Mouse (Mus musculus) liver, embryonic 12.5 days (tissue): ENCODE results near the gene Kcnip1. TPM values are rescaled to one million over a fixed set of nuclear protein-coding genes. Genes with fewer than 3 reads are reported as not detected.

ENCODE experiments used
- ATAC-seq: fragments of 200-750 bp; cut with Nextera tagmentation; 2 replicates; pipeline ENCODE4 v1.8.0; 2017; ENCODE audit warnings: moderate number of reproducible peaks, mild to moderate bottlenecking, moderate library complexity
- H3K27ac ChIP-seq: fragments of 300-500 bp; sonication (generic); 2 replicates; pipeline ENCODE4 v1.5.1; 2016; ENCODE audit warnings: mild to moderate bottlenecking
- H3K27me3 ChIP-seq: fragments of 300-500 bp; sonication (generic); replicated peaks from 2 replicates; pipeline ENCODE4 v1.6.1; 2016; ENCODE audit warnings: mild to moderate bottlenecking, moderate library complexity
- H3K36me3 ChIP-seq: fragments of 300-500 bp; sonication (generic); 2 replicates; pipeline ENCODE4 v1.6.1; 2016; ENCODE audit warnings: mild to moderate bottlenecking, moderate library complexity
- H3K4me1 ChIP-seq: fragments of 300-500 bp; sonication (generic); 2 replicates; pipeline ENCODE4 v1.6.1; 2016
- H3K4me2 ChIP-seq: fragments of 300-500 bp; sonication (generic); 2 replicates; pipeline ENCODE4 v1.6.1; 2016; ENCODE audit warnings: mild to moderate bottlenecking, moderate library complexity
- H3K4me3 ChIP-seq: fragments of 300-500 bp; sonication (generic); 2 replicates; pipeline ENCODE4 v1.5.1; 2016; ENCODE audit warnings: mild to moderate bottlenecking, moderate library complexity
- H3K9ac ChIP-seq: fragments of 300-500 bp; sonication (generic); 2 replicates; pipeline ENCODE4 v1.6.1; 2016; ENCODE audit warnings: mild to moderate bottlenecking, moderate library complexity
- H3K9me3 ChIP-seq: fragments of 300-500 bp; sonication (generic); replicated peaks from 2 replicates; pipeline ENCODE4 v1.6.1; 2016; ENCODE audit warnings: mild to moderate bottlenecking, moderate library complexity
- WGBS: fragments of 180-500 bp; shearing (Covaris S2); methylation state at CpG from one replicate; pipeline ENCODE4 v1.1.7; 2016; ENCODE audit not compliant: insufficient replicate concordance; 5-methylcytosine and 5-hydroxymethylcytosine counted together
- polyA plus RNA-seq: library from polyadenylated mRNA; unstranded; fragments of >200 nt; fragmentation: Nextera tagmentation; extraction: Ambion mirVana; gene quantifications from 2 replicates; pipeline ENCODE4 v1.2.1, GENCODE M21; 2016

The Kcnip1 gene
- polyA plus RNA-seq, 1 experiment from 2014 or later = 0.39 TPM

- Histone ChIP-seq H3K27me3 (no peaks in the 10 kb centered on the region), H3K27ac (no peak overlapping the region), H3K36me3 (no peaks in the 10 kb centered on the region), H3K4me1 (no peaks in the 10 kb centered on the region), H3K9me3 (no peaks in the 10 kb centered on the region), H3K9ac (no peak overlapping the region), H3K4me2 (no peak overlapping the region), H3K4me3 (no peak overlapping the region)
- ATAC-seq = no peak
- 50% methylated on average over 13 of the region's 13 CpGs for WGBS
Measured at GRCm38 (mm10) chr11:33660016-33660913, 332.7 kb downstream of the Kcnip1 start.

DNA sequence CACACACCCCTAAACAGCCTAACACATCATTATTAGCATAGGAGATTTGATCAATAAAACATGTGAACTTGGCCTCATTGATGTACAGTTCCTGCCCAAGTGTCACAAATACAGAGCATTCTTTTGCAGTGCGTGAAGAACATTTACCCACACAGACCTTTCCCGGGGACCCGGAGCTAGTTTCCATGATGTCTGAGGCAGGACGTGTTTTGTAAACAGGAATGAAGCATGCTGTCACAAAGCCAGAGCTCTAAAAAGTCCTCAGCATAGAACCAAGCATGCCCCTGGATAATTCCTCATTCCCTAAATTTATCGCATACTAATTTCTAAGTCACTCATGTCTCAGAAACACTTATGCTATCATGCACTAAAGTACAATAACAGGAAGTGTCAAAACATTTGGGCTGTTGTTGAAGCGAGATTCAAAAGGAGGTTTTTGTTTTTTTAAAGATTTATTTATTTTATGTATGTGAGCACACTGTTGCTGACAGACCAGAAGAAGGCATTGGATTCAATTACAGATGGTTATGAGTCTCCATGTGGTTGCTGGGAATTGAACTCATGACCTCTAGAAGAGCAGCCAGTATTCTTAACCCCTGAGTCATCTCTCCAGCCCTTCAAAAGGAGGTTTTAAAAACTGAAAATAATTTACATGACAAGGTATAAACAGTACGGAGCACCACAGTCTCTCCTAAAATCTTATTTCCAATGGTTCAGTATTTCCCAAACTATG lies 336.9 kb downstream of the Kcnip1 start:
- no peaks in the 10 kb centered on the region for H3K9me3 ChIP-seq
- 73% methylated on average over 7 of the region's 7 CpGs for WGBS
- H3K4me2 ChIP-seq = no peak overlapping the region
- H3K9ac ChIP-seq = no peak overlapping the region
- H3K4me3 ChIP-seq = no peak overlapping the region
- no peaks in the 10 kb centered on the region for H3K4me1 ChIP-seq
- H3K36me3 ChIP-seq = no peaks in the 10 kb centered on the region
- H3K27ac ChIP-seq = no peak overlapping the region
- no peaks in the 10 kb centered on the region for H3K27me3 ChIP-seq
- no peak for ATAC-seq

DNA sequence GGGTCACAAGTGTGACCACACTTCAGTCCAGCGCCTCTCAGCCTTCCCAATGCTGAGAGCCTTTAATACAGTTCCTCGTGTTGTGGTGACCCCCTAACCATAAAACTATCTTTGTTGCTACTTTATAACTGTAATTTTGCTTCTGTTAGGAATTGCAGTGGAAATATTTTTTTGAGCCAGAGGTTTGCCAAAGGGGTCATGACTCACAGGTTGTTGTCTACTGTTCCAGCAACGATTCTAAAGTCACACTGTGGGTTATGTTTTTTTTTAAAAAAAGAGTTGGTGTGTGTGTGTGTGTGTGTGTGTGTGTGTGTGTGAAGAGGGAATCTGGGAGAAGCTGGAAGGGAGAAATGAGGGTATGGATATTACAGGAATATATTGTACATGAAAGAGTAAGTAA lies 337.7 kb downstream of the Kcnip1 start:
- H3K4me2 ChIP-seq = no peak overlapping the region
- no peak overlapping the region for H3K27ac ChIP-seq
- no peaks in the 10 kb centered on the region for H3K4me1 ChIP-seq
- no peak for ATAC-seq
- 45% methylated on average over 3 of the region's 3 CpGs for WGBS
- no peaks in the 10 kb centered on the region for H3K36me3 ChIP-seq
- H3K9ac ChIP-seq = no peak overlapping the region
- H3K27me3 ChIP-seq = no peaks in the 10 kb centered on the region
- no peaks in the 10 kb centered on the region for H3K9me3 ChIP-seq
- H3K4me3 ChIP-seq = no peak overlapping the region

GRCm38 (mm10) chr11:33654485-33654884 lies 338.5 kb downstream of the Kcnip1 start:
- Histone ChIP-seq H3K27ac (no peak overlapping the region), H3K9me3 (no peaks in the 10 kb centered on the region), H3K4me2 (no peak overlapping the region), H3K27me3 (no peaks in the 10 kb centered on the region), H3K4me1 (no peaks in the 10 kb centered on the region), H3K4me3 (no peak overlapping the region), H3K9ac (no peak overlapping the region), H3K36me3 (no peaks in the 10 kb centered on the region)
- no peak for ATAC-seq
- 45% methylated on average over 2 of the region's 2 CpGs for WGBS

DNA sequence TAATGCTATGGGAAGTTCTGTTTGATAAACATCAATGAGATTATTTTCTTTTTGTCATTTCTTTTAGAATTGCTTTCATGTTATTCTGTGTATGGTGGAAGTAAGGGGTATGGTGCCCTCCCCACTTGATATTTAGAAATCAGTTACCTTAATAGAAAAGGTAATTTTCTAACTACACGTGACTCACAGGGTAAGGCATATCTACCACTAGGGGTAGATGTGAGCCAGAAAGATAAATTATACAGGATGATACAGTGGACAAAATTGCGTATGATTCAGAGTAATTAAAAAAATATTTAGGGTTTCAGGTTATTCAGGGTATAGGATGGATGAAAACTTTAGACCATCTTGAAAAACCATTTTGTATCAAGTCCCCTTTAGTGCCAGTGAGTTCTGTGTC lies 343.6 kb downstream of the Kcnip1 start:
- Histone ChIP-seq H3K4me3 (no peak overlapping the region), H3K4me2 (no peak overlapping the region), H3K27ac (no peak overlapping the region), H3K4me1 (no peaks in the 10 kb centered on the region), H3K9ac (no peak overlapping the region), H3K9me3 (no peaks in the 10 kb centered on the region), H3K36me3 (no peaks in the 10 kb centered on the region), H3K27me3 (no peaks in the 10 kb centered on the region)
- 60% methylated on average over 2 of the region's 2 CpGs for WGBS
- ATAC-seq = no peak

DNA sequence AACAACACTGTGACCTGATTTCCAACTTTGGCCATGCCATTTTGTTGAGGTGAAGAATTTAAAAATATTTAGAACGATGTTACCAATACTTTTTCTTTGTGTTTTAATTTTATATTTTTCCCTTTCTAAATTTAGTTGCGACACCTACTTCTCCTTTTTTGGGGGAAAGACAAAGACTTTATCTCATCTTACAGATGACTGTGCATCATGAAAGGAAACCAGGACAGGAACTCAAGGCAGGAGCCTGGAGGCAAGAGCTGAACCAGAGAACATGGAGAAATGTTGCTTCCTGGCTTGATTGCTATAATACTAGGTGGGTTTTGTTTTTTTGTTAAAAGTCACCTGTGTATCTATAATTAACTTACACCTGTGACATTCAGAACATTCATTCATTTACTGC lies 355.8 kb downstream of the Kcnip1 start:
- no peak for ATAC-seq
- H3K9me3 ChIP-seq = no peaks in the 10 kb centered on the region
- no peak overlapping the region for H3K4me3 ChIP-seq
- no peak overlapping the region for H3K27ac ChIP-seq
- WGBS = 28% methylated on average over 2 of the region's 2 CpGs
- H3K4me1 ChIP-seq = no peaks in the 10 kb centered on the region
- H3K4me2 ChIP-seq = no peak overlapping the region
- no peak overlapping the region for H3K9ac ChIP-seq
- H3K36me3 ChIP-seq = no peaks in the 10 kb centered on the region
- no peaks in the 10 kb centered on the region for H3K27me3 ChIP-seq

DNA sequence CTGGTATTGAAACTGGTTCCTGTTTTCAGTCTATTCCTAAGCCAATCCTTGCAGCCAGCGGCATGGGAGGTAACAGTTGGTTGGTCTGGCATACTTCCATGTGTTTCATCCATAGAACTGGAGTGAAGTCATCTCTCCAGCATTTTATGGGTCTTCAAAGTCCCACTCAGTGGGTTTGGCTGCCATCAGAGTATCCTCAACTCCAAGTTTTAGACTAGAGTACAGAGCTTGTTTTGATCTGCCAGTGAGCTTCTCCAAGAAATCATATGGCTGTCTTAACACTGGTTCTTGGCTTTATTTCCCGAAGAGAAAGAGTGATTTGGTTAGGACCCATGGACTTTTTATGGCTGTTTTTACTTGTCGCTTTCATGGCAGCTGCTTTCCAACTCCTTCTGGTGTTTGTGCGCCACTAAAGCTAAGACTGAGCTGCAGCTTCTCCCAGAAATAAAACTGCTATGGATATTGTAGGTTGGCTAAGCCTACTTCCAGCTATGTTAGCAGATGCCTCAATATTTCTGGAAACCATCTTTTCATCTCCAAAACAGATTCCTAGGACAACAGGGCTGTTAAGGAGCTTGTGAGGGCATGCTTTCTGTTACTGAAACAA lies 365.7 kb downstream of the Kcnip1 start:
- Histone ChIP-seq H3K9me3 (no peaks in the 10 kb centered on the region), H3K27ac (no peak overlapping the region), H3K9ac (no peak overlapping the region), H3K4me1 (no peaks in the 10 kb centered on the region), H3K4me2 (no peak overlapping the region), H3K4me3 (no peak overlapping the region), H3K27me3 (no peaks in the 10 kb centered on the region), H3K36me3 (no peaks in the 10 kb centered on the region)
- no peak for ATAC-seq
- 58% methylated on average over 4 of the region's 4 CpGs for WGBS

DNA sequence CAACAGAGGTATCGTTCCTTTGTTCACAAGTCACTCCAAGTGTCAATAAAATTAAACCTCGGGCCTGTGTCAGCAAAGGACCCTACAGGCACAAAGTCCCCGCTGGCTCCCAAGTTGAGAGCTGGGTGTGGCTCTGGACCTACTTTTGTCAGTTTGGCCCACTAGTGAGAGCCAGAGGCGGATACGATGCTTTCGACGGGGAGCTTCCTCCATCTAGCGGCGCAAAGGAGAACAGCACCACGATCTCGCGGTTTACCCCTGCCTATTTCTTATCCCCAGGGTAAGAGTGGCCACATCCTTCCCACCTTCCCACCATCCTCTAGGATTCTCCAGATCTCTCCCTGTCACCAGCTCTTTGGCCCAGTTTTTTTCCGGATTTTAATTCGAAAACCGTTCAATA lies 378.7 kb downstream of the Kcnip1 start:
- Histone ChIP-seq H3K4me2 (no peak overlapping the region), H3K4me1 (no peaks in the 10 kb centered on the region), H3K36me3 (no peaks in the 10 kb centered on the region), H3K9ac (no peak overlapping the region), H3K27me3 (no peaks in the 10 kb centered on the region; the same call in 1 of the 2 replicates), H3K4me3 (no peak overlapping the region), H3K9me3 (no peaks in the 10 kb centered on the region), H3K27ac (no peak overlapping the region)
- ATAC-seq = no peak
- WGBS = 8% methylated on average over 15 of the region's 15 CpGs

DNA sequence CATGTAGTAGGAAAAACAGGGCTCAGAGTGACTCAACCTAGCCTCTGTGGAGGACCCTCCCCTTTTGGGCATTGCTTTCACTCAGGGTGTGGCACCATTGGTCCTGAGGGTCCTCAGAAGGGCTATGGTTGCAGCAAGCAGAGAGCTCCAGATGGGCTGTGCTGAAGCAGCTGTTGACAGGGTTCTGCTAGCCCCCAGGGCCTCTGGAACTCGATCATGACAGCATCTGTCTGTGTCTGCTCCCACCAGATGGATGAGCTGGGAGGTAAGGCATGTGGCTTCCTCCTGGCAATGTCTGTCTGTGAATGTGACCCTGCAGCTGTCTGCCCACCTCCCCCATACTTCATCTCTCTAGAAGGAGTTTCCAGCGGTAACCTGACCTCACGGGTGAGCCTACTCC lies 385.2 kb downstream of the Kcnip1 start:
- no peak for ATAC-seq
- H3K9ac ChIP-seq = no peak overlapping the region
- no peaks in the 10 kb centered on the region for H3K9me3 ChIP-seq
- H3K27ac ChIP-seq = no peak overlapping the region
- no peak overlapping the region for H3K4me2 ChIP-seq
- 51% methylated on average over 3 of the region's 3 CpGs for WGBS
- H3K4me1 ChIP-seq = no peaks in the 10 kb centered on the region
- H3K27me3 ChIP-seq = no peaks in the 10 kb centered on the region
- H3K4me3 ChIP-seq = no peak overlapping the region
- H3K36me3 ChIP-seq = no peaks in the 10 kb centered on the region

GRCm38 (mm10) chr11:33603174-33603573 lies 389.8 kb downstream of the Kcnip1 start:
- Histone ChIP-seq H3K4me3 (no peak overlapping the region), H3K9me3 (no peaks in the 10 kb centered on the region), H3K4me2 (no peak overlapping the region), H3K9ac (no peak overlapping the region), H3K27me3 (no peaks in the 10 kb centered on the region), H3K36me3 (no peaks in the 10 kb centered on the region), H3K4me1 (no peaks in the 10 kb centered on the region), H3K27ac (no peak overlapping the region)
- ATAC-seq = no peak
- WGBS = 67% methylated on average over 2 of the region's 2 CpGs

DNA sequence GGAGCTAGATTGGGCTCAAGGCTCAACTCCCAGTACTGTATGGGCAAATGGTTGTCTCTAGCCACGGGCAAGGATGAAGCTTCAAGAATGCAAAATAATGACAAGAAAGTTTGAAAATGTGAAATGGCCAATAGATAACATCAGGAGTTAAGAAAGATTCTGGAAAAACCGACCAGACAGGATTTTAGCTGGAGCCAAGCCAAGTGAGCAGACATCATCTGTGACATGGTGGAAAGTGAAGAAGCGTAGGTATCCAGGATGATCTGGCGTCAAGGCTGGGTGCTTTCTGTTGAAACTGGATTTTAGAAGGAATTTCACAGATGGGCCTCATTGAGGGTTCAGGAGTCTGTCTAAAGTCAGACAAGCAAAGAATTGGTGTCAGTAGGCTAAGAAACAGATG lies 394.0 kb downstream of the Kcnip1 start, which contains the start of gene D130052B06Rik:
D130052B06Rik (plus strand) TSS at position 317 of the 400 bp plus-strand sequence.
- H3K4me3 ChIP-seq = no peak within 1 kb of the TSS
- H3K27ac ChIP-seq = no peak within 1 kb of the TSS
- H3K9ac ChIP-seq = no peak within 1 kb of the TSS
- no peak within 1 kb of the TSS for H3K4me2 ChIP-seq
- no peaks in the 10 kb centered on the region for H3K4me1 ChIP-seq
- H3K27me3 ChIP-seq = no peaks in the 10 kb centered on the region
- H3K36me3 ChIP-seq = no peaks in the 10 kb centered on the region
- WGBS = 58% methylated on average over 4 of the region's 4 CpGs
- no peaks in the 10 kb centered on the region for H3K9me3 ChIP-seq
- no peak for ATAC-seq

- 55% methylated on average over 4 of the region's 4 CpGs for WGBS
Measured at GRCm38 (mm10) chr11:33596655-33597054, 396.3 kb downstream of the Kcnip1 start.

More at GRCm38 (mm10) chr11:33596655-33597054, 396.3 kb downstream of the Kcnip1 start:
- Histone ChIP-seq H3K27ac (no peak overlapping the region), H3K4me1 (no peaks in the 10 kb centered on the region), H3K4me3 (no peak overlapping the region), H3K27me3 (no peaks in the 10 kb centered on the region), H3K4me2 (no peak overlapping the region), H3K36me3 (no peaks in the 10 kb centered on the region), H3K9me3 (no peaks in the 10 kb centered on the region), H3K9ac (no peak overlapping the region)
- ATAC-seq = no peak
